Mouse (Mus musculus) liver, embryonic 16.5 days (tissue): ENCODE data around the gene Eipr1. TPM values are rescaled to one million over a fixed set of nuclear protein-coding genes. Genes with fewer than 3 reads are reported as not detected.

ENCODE experiments used
- ATAC-seq: fragments of 200-750 bp; cut with Nextera tagmentation; 2 replicates; pipeline ENCODE4 v1.8.0; 2017; ENCODE audit warnings: low read depth, mild to moderate bottlenecking, moderate number of reproducible peaks, moderate library complexity
- H3K27ac ChIP-seq: fragments of 300-500 bp; sonication (generic); 2 replicates; pipeline ENCODE4 v1.5.1; 2014; ENCODE audit warnings: mild to moderate bottlenecking, low read length
- H3K27me3 ChIP-seq: fragments of 300-500 bp; sonication (generic); 2 replicates; pipeline ENCODE4 v1.6.1; 2014; ENCODE audit warnings: low read depth, low read length, mixed read lengths; ENCODE audit not compliant: control insufficient read depth, insufficient read depth
- H3K36me3 ChIP-seq: fragments of 300-500 bp; sonication (generic); 2 replicates; pipeline ENCODE4 v1.6.1; 2014; ENCODE audit warnings: mild to moderate bottlenecking; ENCODE audit not compliant: control insufficient read depth, insufficient read depth
- H3K4me1 ChIP-seq: fragments of 300-500 bp; sonication (generic); 2 replicates; pipeline ENCODE4 v1.6.1; 2014; ENCODE audit warnings: low read depth, low read length, mixed read lengths; ENCODE audit not compliant: control insufficient read depth
- H3K4me2 ChIP-seq: fragments of 300-500 bp; sonication (generic); 2 replicates; pipeline ENCODE4 v1.6.1; 2014; ENCODE audit warnings: low read depth, low read length, mixed read lengths
- H3K4me3 ChIP-seq: fragments of 300-500 bp; sonication (generic); 2 replicates; pipeline ENCODE4 v1.5.1; 2014; ENCODE audit warnings: low read depth, mild to moderate bottlenecking, low read length
- H3K9ac ChIP-seq: fragments of 300-500 bp; sonication (generic); 2 replicates; pipeline ENCODE4 v1.6.1; 2014; ENCODE audit warnings: low read depth, low read length
- H3K9me3 ChIP-seq: fragments of 300-500 bp; sonication (generic); replicated peaks from 2 replicates; pipeline ENCODE4 v1.6.1; 2016; ENCODE audit warnings: low read length; ENCODE audit not compliant: control insufficient read depth
- WGBS: fragments of 180-500 bp; shearing (Covaris S2); extraction: QIAGEN DNeasy Blood & Tissue Kit; methylation state at CpG from one replicate; pipeline ENCODE4 v1.1.7; 2014; ENCODE audit not compliant: insufficient replicate concordance; 5-methylcytosine and 5-hydroxymethylcytosine counted together
- polyA plus RNA-seq: library from polyadenylated mRNA; unstranded; fragments of >200 nt; fragmentation: Nextera tagmentation; extraction: Ambion mirVana; gene quantifications from 2 replicates; pipeline ENCODE4 v1.2.1, GENCODE M21; 2015

Gene Eipr1
- polyA plus RNA-seq, 1 experiment from 2014 or later, result 25.5 TPM

DNA sequence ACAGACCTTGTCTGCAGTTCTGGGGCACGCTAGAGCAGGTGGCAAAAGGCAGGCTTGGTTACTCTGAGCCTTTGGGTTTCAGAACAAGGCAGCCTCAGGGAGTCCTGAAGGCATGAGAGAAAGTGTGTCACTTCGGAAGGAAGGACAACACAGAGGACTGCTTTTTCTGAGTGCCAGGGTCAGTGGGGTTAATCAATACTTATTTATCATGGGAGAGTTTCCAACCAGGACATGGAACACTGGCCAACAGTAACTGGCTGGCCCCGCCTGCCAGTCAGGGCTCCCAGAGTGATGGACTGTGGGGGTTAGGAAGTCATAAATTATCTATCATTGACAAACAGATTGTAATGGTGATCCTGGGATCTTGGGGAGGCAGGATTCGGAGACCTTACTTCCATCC, 148.7 kb downstream of the Eipr1 start:
- ATAC-seq, result no peak
- WGBS, result 53% methylated on average over 4 of the region's 4 CpGs
- H3K27me3 ChIP-seq, result no peaks in the 10 kb centered on the region
- no peak overlapping the region for H3K4me2 ChIP-seq
- H3K9me3 ChIP-seq, result no peaks in the 10 kb centered on the region
- no peak overlapping the region for H3K9ac ChIP-seq
- H3K4me1 ChIP-seq, result no peaks in the 10 kb centered on the region
- no peak overlapping the region for H3K4me3 ChIP-seq
- H3K36me3 ChIP-seq, result no peaks in the 10 kb centered on the region
- H3K27ac ChIP-seq, result no peak overlapping the region

- H3K27ac ChIP-seq, result no peak overlapping the region
- H3K4me3 ChIP-seq, result no peak overlapping the region
- 56% methylated on average over 3 of the region's 3 CpGs for WGBS
- no peak overlapping the region for H3K4me2 ChIP-seq
- H3K9me3 ChIP-seq, result no peaks in the 10 kb centered on the region
- H3K9ac ChIP-seq, result no peak overlapping the region
- no peaks in the 10 kb centered on the region for H3K36me3 ChIP-seq
- no peaks in the 10 kb centered on the region for H3K4me1 ChIP-seq
- no peak for ATAC-seq
- H3K27me3 ChIP-seq, result no peaks in the 10 kb centered on the region
These were observed 150.5 kb downstream of the Eipr1 start for GRCm38 (mm10) chr12:28902132-28902531.

- no peak overlapping the region for H3K4me2 ChIP-seq
- no peak overlapping the region for H3K4me3 ChIP-seq
- 65% methylated on average over 4 of the region's 4 CpGs for WGBS
These were observed 151.5 kb downstream of the Eipr1 start for GRCm38 (mm10) chr12:28903082-28903481.

DNA sequence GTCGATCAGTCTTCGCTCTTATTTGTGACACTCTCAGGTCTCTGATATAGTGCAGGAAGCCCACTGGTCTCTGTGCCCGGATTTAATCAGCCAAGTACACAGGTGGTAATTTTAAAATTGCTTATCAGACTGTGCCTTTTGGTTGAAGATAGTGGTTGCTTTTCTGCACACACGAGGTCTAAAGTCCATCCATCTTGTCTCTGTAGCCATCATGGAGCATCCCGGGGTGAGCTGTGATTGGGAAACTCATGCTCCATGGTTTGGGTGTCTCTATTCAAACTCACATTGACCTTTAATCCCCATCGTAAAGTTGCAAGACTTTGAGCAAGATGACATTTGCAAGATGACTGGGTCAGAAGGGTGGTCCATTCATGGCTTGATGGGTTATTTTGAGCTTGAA, 153.9 kb downstream of the Eipr1 start:
- H3K9ac ChIP-seq, result no peak overlapping the region
- no peak overlapping the region for H3K4me2 ChIP-seq
- WGBS, result 46% methylated on average over 6 of the region's 6 CpGs
- H3K27me3 ChIP-seq, result no peaks in the 10 kb centered on the region
- ATAC-seq, result no peak
- no peak overlapping the region for H3K4me3 ChIP-seq
- H3K36me3 ChIP-seq, result no peaks in the 10 kb centered on the region
- H3K4me1 ChIP-seq, result no peaks in the 10 kb centered on the region
- no peaks in the 10 kb centered on the region for H3K9me3 ChIP-seq
- H3K27ac ChIP-seq, result no peak overlapping the region

More at GRCm38 (mm10) chr12:28903082-28903481, 151.5 kb downstream of the Eipr1 start:
- no peak for ATAC-seq
- no peaks in the 10 kb centered on the region for H3K9me3 ChIP-seq
- no peak overlapping the region for H3K27ac ChIP-seq
- H3K36me3 ChIP-seq, result no peaks in the 10 kb centered on the region
- H3K4me1 ChIP-seq, result no peaks in the 10 kb centered on the region
- no peak overlapping the region for H3K9ac ChIP-seq
- H3K27me3 ChIP-seq, result no peaks in the 10 kb centered on the region

- no peak overlapping the region for H3K4me2 ChIP-seq
- no peak overlapping the region for H3K9ac ChIP-seq
- no peak overlapping the region for H3K27ac ChIP-seq
- no peaks in the 10 kb centered on the region for H3K9me3 ChIP-seq
- no peaks in the 10 kb centered on the region for H3K4me1 ChIP-seq
- no peak overlapping the region for H3K4me3 ChIP-seq
- H3K36me3 ChIP-seq, result no peaks in the 10 kb centered on the region
- 29% methylated on average over 1 of the region's 1 CpGs for WGBS
- ATAC-seq, result no peak
- H3K27me3 ChIP-seq, result no peaks in the 10 kb centered on the region
These were observed 154.4 kb downstream of the Eipr1 start for GRCm38 (mm10) chr12:28906016-28906415.

DNA sequence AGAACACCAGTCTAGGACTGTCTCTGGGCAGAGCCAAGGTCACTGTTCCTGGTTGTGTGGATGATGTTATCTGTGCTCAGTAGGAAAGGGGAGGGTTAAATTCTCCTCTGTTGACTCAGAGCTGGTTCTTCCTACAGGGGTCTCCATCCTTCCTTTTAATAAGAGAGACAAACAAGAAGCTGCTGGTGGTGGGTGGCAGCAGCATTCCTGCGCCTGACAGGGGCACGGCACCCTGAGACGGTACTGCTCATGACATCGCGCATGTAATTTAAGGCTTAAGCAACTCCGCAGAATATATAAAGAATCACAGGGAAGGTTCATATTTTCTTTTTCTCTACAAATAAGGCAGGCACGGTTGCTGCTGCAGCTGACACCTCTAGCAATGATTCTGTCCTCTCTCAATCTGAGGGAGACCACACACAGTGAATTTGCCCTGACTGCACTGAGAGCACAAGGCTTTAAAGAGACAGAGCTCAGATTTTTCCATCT, 155.2 kb downstream of the Eipr1 start:
- Histone ChIP-seq H3K36me3 (no peaks in the 10 kb centered on the region), H3K27me3 (no peaks in the 10 kb centered on the region), H3K27ac (no peak overlapping the region), H3K4me2 (no peak overlapping the region), H3K4me1 (no peaks in the 10 kb centered on the region), H3K9me3 (no peaks in the 10 kb centered on the region), H3K9ac (no peak overlapping the region), H3K4me3 (no peak overlapping the region)
- ATAC-seq, result no peak
- WGBS, result 40% methylated on average over 7 of the region's 7 CpGs

DNA sequence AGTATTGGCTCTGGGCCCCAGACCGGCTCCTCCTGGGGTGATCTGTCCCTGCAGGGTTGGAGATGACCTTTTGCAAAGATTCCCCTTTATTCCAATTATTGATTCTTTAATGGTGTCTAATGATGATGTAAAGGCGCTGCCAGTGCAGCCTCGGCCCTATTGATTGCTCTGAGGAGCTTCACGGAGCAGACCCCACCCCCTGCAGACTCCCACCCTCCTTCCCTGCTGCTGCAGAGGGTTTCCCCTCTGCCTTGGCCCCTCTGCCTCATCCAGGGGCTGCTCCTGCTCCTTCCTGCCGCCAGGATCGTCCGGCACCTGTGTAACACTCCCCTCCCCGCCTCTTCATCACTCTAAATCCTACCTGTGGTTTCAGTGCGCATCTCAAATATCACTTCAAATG, 156.2 kb downstream of the Eipr1 start:
- no peak for ATAC-seq
- WGBS, result 30% methylated on average over 9 of the region's 9 CpGs
- H3K4me3 ChIP-seq, result no peak overlapping the region
- H3K4me2 ChIP-seq, result no peak overlapping the region
- no peak overlapping the region for H3K27ac ChIP-seq
- no peaks in the 10 kb centered on the region for H3K4me1 ChIP-seq
- H3K36me3 ChIP-seq, result no peaks in the 10 kb centered on the region
- H3K27me3 ChIP-seq, result no peaks in the 10 kb centered on the region
- H3K9ac ChIP-seq, result no peak overlapping the region
- no peaks in the 10 kb centered on the region for H3K9me3 ChIP-seq

DNA sequence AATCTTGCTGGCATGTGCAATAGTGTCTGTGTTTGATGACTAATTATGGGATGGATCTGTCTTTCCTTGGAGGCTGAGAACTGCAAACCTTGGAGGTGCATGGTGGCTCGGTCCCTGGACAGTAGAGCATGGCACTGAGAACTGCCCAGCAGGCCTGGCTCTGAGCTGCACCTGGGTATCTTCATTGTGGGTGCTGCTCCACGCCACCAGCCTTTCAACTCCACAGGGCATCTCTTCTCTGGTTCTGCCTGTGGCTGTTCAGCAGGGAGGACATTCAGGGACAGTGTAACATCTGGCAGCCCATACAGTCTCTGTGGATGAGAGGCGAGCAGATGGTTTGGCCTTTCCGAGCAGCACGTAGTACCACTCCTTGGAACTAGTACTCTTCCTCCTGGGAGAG, 158.2 kb downstream of the Eipr1 start:
- no peak overlapping the region for H3K4me2 ChIP-seq
- H3K9me3 ChIP-seq, result no peaks in the 10 kb centered on the region
- no peaks in the 10 kb centered on the region for H3K4me1 ChIP-seq
- no peak for ATAC-seq
- H3K27me3 ChIP-seq, result no peaks in the 10 kb centered on the region
- no peaks in the 10 kb centered on the region for H3K36me3 ChIP-seq
- no peak overlapping the region for H3K4me3 ChIP-seq
- H3K27ac ChIP-seq, result no peak overlapping the region
- no peak overlapping the region for H3K9ac ChIP-seq
- WGBS, result 64% methylated on average over 5 of the region's 5 CpGs

DNA sequence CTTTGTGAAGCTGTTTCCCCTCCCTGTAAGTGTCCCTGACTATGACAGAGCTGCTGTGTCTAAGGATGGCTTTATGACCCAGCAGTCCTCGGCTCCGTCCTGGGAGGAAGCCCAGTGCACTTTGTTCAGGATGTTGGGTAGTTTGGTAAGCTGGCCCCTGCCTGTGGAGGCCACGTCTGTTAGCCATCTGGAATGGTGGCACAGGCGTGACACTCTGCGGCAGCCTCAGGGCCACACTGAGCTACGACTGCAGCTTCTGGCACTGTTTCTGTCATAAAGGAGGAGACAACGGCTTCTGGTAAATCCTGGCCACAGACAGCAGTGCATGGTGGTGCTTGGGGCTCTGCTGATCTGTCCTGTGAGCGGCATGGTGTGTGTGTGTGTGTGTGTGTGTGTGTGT, 159.0 kb downstream of the Eipr1 start:
- no peak overlapping the region for H3K9ac ChIP-seq
- H3K4me1 ChIP-seq, result no peaks in the 10 kb centered on the region
- no peaks in the 10 kb centered on the region for H3K9me3 ChIP-seq
- WGBS, result 50% methylated on average over 8 of the region's 8 CpGs
- H3K27ac ChIP-seq, result no peak overlapping the region
- ATAC-seq, result no peak
- H3K36me3 ChIP-seq, result no peaks in the 10 kb centered on the region
- no peak overlapping the region for H3K4me3 ChIP-seq
- no peak overlapping the region for H3K4me2 ChIP-seq
- no peaks in the 10 kb centered on the region for H3K27me3 ChIP-seq
